Mouse (Mus musculus) effector memory CD4-positive, alpha-beta T cell, adult 5 months (primary cell): Measurements from ENCODE around the gene Olfr1303. TPM values are rescaled to one million over a fixed set of nuclear protein-coding genes. Genes with fewer than 3 reads are reported as not detected.

Experiments used
- polyA plus RNA-seq: library from polyadenylated mRNA; unstranded; fragments of 100-300 nt; shearing (Covaris generic); gene quantifications from one replicate; pipeline ENCODE4 v1.2.1, GENCODE M21; 2017

Gene Olfr1303
- polyA plus RNA-seq: not detected

DNA sequence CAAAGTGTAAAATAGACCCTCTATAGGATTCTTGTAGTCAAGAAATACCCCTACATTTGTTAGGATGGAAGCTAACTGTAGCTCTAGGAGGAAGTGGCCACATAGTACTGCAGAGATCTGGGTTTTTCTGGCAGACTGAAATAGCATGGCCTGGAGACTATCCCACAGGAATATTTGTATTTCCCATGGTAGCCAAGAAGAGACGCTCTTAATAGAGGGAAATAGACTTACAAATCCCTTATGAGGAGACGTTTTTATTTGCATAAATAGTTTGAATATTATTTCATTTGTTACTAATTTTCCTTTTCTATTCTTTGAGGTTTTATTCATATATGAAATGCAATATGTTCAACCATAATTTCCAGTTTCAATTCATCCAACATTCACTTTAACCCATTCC lies at the start of gene Olfr1303:
TSS of gene Olfr1303 (minus strand) at position 101 of the 400 bp plus-strand sequence.

DNA sequence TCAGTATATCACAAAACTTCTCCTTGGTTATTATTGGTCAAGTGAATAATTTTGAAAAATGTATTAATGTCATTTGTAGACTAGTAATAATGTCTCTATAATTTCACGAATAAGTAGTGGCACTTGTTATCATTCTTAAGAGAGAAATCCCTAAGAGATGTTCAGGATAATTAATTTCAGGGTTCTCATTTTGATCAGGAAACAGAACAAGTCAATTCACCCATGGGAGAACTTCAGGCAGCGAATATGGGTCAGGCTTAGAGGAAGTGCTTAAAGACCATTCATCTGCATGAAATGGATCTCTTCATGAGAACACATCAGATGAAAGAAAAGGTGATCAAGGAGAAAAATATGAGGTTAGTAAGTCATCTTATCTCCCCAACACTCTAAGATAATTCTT lies 43.0 kb downstream of the Olfr1303 start, which contains the start of gene Olfr1302:
TSS of gene Olfr1302 (plus strand) at position 301 of the 400 bp plus-strand sequence.

Other genes starting within 250 kb of the Olfr1303 start
- not detected for gene Olfr1297, start 193.8 kb downstream of the Olfr1303 start, polyA plus RNA-seq
- gene Olfr1298, start 171.1 kb downstream of the Olfr1303 start, polyA plus RNA-seq: not detected
- gene Olfr1299, start 158.9 kb downstream of the Olfr1303 start, polyA plus RNA-seq: not detected
- gene Olfr1301, start 69.3 kb downstream of the Olfr1303 start, polyA plus RNA-seq: not detected
- not detected for gene Olfr1302, start 42.9 kb downstream of the Olfr1303 start, polyA plus RNA-seq
- not detected for gene Olfr1305, start 56.8 kb upstream of the Olfr1303 start, polyA plus RNA-seq
- gene Olfr1306, start 95.9 kb upstream of the Olfr1303 start, polyA plus RNA-seq: not detected
- gene Olfr1307, start 129.1 kb upstream of the Olfr1303 start, polyA plus RNA-seq: 0.07 TPM
- gene Olfr1308, start 144.6 kb upstream of the Olfr1303 start, polyA plus RNA-seq: not detected
- not detected for gene Olfr1309, start 169.9 kb upstream of the Olfr1303 start, polyA plus RNA-seq
- gene Olfr1310, start 192.4 kb upstream of the Olfr1303 start, polyA plus RNA-seq: not detected
- not detected for gene Olfr1311, start 204.1 kb upstream of the Olfr1303 start, polyA plus RNA-seq
- gene Olfr1312, start 229.9 kb upstream of the Olfr1303 start, polyA plus RNA-seq: 0.17 TPM